ENCODE assay signal across 2 mouse cellular contexts in genomic region chr19:18711589-18711988, GRCm38 (mm10).
TF ChIP-seq lines count a peak whose summit lies in the region.

No protein-coding gene starts in this region.

TF ChIP-seq in CH12.LX, 34 proteins besides CTCF, POLR2A, EP300 and RAD21:
- TF ChIP-seq MAZ (IDR thresholded peaks at IDR 0.05; ENCODE audit: low read depth, low read length) (no peak), NELFE (IDR thresholded peaks at IDR 0.05; ENCODE audit: low read depth, low read length) (no peak), MXI1 (IDR thresholded peaks at IDR 0.05; ENCODE audit: low read depth, low read length) (no peak), SMC3 (IDR thresholded peaks at IDR 0.05; ENCODE audit: low read depth, low read length) (no peak), TCF12 (IDR thresholded peaks at IDR 0.05; ENCODE audit: low read depth, low read length) (no peak), POLR2AphosphoS2 (IDR thresholded peaks at IDR 0.05; ENCODE audit: low read depth, low read length) (no peak), MAX (IDR thresholded peaks at IDR 0.05; ENCODE audit: low read length) (no peak)

TF ChIP-seq in MEL, 35 proteins besides CTCF, POLR2A, EP300 and RAD21:
- TF ChIP-seq ZKSCAN1 (IDR thresholded peaks at IDR 0.05; ENCODE audit: low read depth, low read length) (no peak), ZC3H11A (IDR thresholded peaks at IDR 0.05; ENCODE audit: low read depth, low read length) (no peak), ETS1 (IDR thresholded peaks at IDR 0.05; ENCODE audit: low read depth, low read length) (peak; percentile 61; the same call in 1 of the 2 replicates), HCFC1 (IDR thresholded peaks at IDR 0.05; ENCODE audit: low read depth, low read length) (peak; percentile 14; the same call in 1 of the 2 replicates), NELFE (IDR thresholded peaks at IDR 0.05; ENCODE audit: low read depth, low read length) (no peak), TCF12 (IDR thresholded peaks at IDR 0.05; ENCODE audit: low read depth, low read length) (no peak; the same call in 1 of the 2 replicates), JUND (IDR thresholded peaks at IDR 0.05; ENCODE audit: low read depth, low read length) (no peak), MXI1 (IDR thresholded peaks at IDR 0.05; ENCODE audit: low read depth, low read length) (peak; percentile 76; the same call in 1 of the 2 replicates), GABPA (IDR thresholded peaks at IDR 0.05; ENCODE audit: low read depth, low read length) (no peak), CHD1 (IDR thresholded peaks at IDR 0.05; ENCODE audit: low read depth, low read length) (no peak), ZNF384 (IDR thresholded peaks at IDR 0.05; ENCODE audit: low read depth, low read length) (no peak), SIN3A (IDR thresholded peaks at IDR 0.05; ENCODE audit: low read length) (peak; percentile 12), E2F4 (IDR thresholded peaks at IDR 0.05; ENCODE audit: borderline replicate concordance, low read depth, low read length) (no peak), MEF2A (IDR thresholded peaks at IDR 0.05; ENCODE audit: extremely low read depth, insufficient replicate concordance, low read depth, low read length, poor library complexity, severe bottlenecking) (peak; percentile 68; the same call in 1 of the 2 replicates), POLR2AphosphoS2 (IDR thresholded peaks at IDR 0.05; ENCODE audit: low read length) (no peak), MYC (IDR thresholded peaks at IDR 0.05; ENCODE audit: low read depth, low read length) (peak; percentile 58; the same call in 1 of the 2 replicates), KAT2A (conservative IDR thresholded peaks at IDR 0.05; ENCODE audit: low read depth, low read length) (no peak), MAFK (IDR thresholded peaks at IDR 0.05; ENCODE audit: borderline replicate concordance, low read depth, low read length) (no peak), MAZ (IDR thresholded peaks at IDR 0.05; ENCODE audit: low read depth, low read length) (no peak), UBTF (IDR thresholded peaks at IDR 0.05; ENCODE audit: borderline replicate concordance, insufficient read depth, low read depth, low read length) (no peak), TAL1 (IDR thresholded peaks at IDR 0.05; ENCODE audit: low read length) (no peak), SMC3 (IDR thresholded peaks at IDR 0.05; ENCODE audit: low read depth, low read length) (no peak), CHD2 (IDR thresholded peaks at IDR 0.05; ENCODE audit: low read length) (no peak), USF2 (IDR thresholded peaks at IDR 0.05; ENCODE audit: borderline replicate concordance in 1 of 2, insufficient read depth in 1 of 2, low read depth in 1 of 2, low read length in 2 of 2) (no peak), MYB (IDR thresholded peaks at IDR 0.05; ENCODE audit: low read depth, low read length) (no peak), GATA1 (IDR thresholded peaks at IDR 0.05; ENCODE audit: low read depth, low read length) (0 out of 2 replicates have a peak, but pooled peaks have one; percentile 28), NRF1 (IDR thresholded peaks at IDR 0.05; ENCODE audit: insufficient read depth, low read depth, low read length, poor library complexity, severe bottlenecking) (peak; percentile 55; the same call in 1 of the 2 replicates), MAX (IDR thresholded peaks at IDR 0.05; ENCODE audit: low read length) (peak; percentile 42; the same call in 1 of the 2 replicates), RCOR1 (IDR thresholded peaks at IDR 0.05; ENCODE audit: low read depth, low read length) (0 out of 2 replicates have a peak, but pooled peaks have one; percentile 26), ELF1 (IDR thresholded peaks at IDR 0.05; ENCODE audit: low read depth, low read length) (no peak), BHLHE40 (IDR thresholded peaks at IDR 0.05; ENCODE audit: borderline replicate concordance, low read depth, low read length) (peak; percentile 23; the same call in 1 of the 2 replicates), POLR2AphosphoS5 (IDR thresholded peaks at IDR 0.05; ENCODE audit: borderline replicate concordance, low read depth, low read length) (no peak), ZMIZ1 (IDR thresholded peaks at IDR 0.05; ENCODE audit: low read depth, low read length) (no peak), TBP (IDR thresholded peaks at IDR 0.05; ENCODE audit: low read depth, low read length) (no peak), USF1 (IDR thresholded peaks at IDR 0.05; ENCODE audit: low read depth, low read length) (no peak)
